In genomic region chr1:162643752-162644151, GRCm38 (mm10) we compare ENCODE assay signal across 9 mouse cellular contexts. TPM values are rescaled to one million over a fixed set of nuclear protein-coding genes. Genes with fewer than 3 reads are reported as not detected.
DNase-seq lines count a peak whose midpoint lies in the region; ATAC-seq lines count a peak whose summit lies in the region.
"Had no signal": no experiment of that assay in that cellular context is flagged by ENCODE, and none has a peak within 500 bp of the region (broad histone marks: within the 10 kb centered on the region; RNA-seq: fewer than 3 reads in every experiment).

No protein-coding gene starts in this region.

- H3K27me3 ChIP-seq in midbrain, embryonic 15.5 days (replicated peaks): no peaks in the 10 kb centered on the region
- H3K27me3 ChIP-seq in midbrain, embryonic 11.5 days (ENCODE audit: control insufficient read depth, insufficient read depth, low read length): no peaks in the 10 kb centered on the region

- WGBS in midbrain, embryonic 15.5 days: 32% methylated on average over 4 of the region's 4 CpGs
- WGBS in midbrain, embryonic 11.5 days: 46% methylated on average over 4 of the region's 4 CpGs

- no peak overlapping the region for H3K4me2 ChIP-seq in midbrain, embryonic 15.5 days
- no peak overlapping the region for H3K4me2 ChIP-seq in midbrain, embryonic 11.5 days

- H3K4me1 ChIP-seq in midbrain, embryonic 15.5 days: no peaks in the 10 kb centered on the region
- no peaks in the 10 kb centered on the region for H3K4me1 ChIP-seq in midbrain, embryonic 11.5 days (ENCODE audit: control insufficient read depth, insufficient read depth, low read length)

- H3K36me3 ChIP-seq in midbrain, embryonic 15.5 days (replicated peaks): no peaks in the 10 kb centered on the region
- H3K36me3 ChIP-seq in midbrain, embryonic 11.5 days (ENCODE audit: control insufficient read depth, insufficient read depth, low read length): no peaks in the 10 kb centered on the region

- H3K4me3 ChIP-seq in midbrain, embryonic 15.5 days: no peak overlapping the region
- H3K4me3 ChIP-seq in midbrain, embryonic 11.5 days (ENCODE audit: low read depth, low read length): no peak overlapping the region

- ATAC-seq in midbrain, embryonic 15.5 days (replicated peaks): 0 out of 2 replicates have a peak, but pooled peaks have one; percentile 39
- ATAC-seq in midbrain, embryonic 11.5 days (ENCODE audit: low FRiP score): no peak

- intact Hi-C loops in gastrocnemius, postnatal 36 days (cut with DNase I): no loop called here

- no peak overlapping the region for H3K27ac ChIP-seq in midbrain, embryonic 15.5 days
- no peak overlapping the region for H3K27ac ChIP-seq in midbrain, embryonic 11.5 days (ENCODE audit: low read depth, low read length)

- no peak for DNase-seq in midbrain, embryonic 11.5 days (ENCODE audit: low spot score, missing footprints)
- peak; percentile 78 to 86 for DNase-seq in cerebellum, adult 18-20 months
- DNase-seq in gastrocnemius, postnatal 36 days: peak; percentile 88 to 96
- DNase-seq in layer of hippocampus, adult 9-11 months: peak; percentile 83
- DNase-seq in ovary, postnatal 14 days (ENCODE audit: low spot score): peak; percentile 42
- DNase-seq in thymus, postnatal 0 days (ENCODE audit: low spot score): no peak
- DNase-seq in T-cell, adult 2 months (ENCODE audit: low spot score): no peak

- no peak overlapping the region for H3K9ac ChIP-seq in midbrain, embryonic 15.5 days
- no peak overlapping the region for H3K9ac ChIP-seq in midbrain, embryonic 11.5 days (ENCODE audit: low read length)

- no peaks in the 10 kb centered on the region for H3K9me3 ChIP-seq in midbrain, embryonic 15.5 days
- H3K9me3 ChIP-seq in midbrain, embryonic 11.5 days (ENCODE audit: control insufficient read depth, low read length): no peaks in the 10 kb centered on the region

RNA-seq across cellular contexts. Expression of gene Myoc, which starts 4.8 kb away (rescaled TPM):
- polyA plus RNA-seq in midbrain, embryonic 15.5 days (2015; fragmentation: Nextera tagmentation; extraction: Ambion mirVana): not detected in 2 replicates
- not detected in 2 replicates for polyA plus RNA-seq in midbrain, embryonic 11.5 days (2014; fragmentation: Nextera tagmentation; extraction: Ambion mirVana)
- total RNA-seq in gastrocnemius, postnatal 36 days (2021): 10 to 100 TPM; 23.4 to 24.2 TPM
- polyA plus RNA-seq in thymus, postnatal 0 days (2015; fragmentation: Nextera tagmentation; extraction: Ambion mirVana): 0.23 and 0.24 TPM in 2 replicates

RNA-seq across cellular contexts. Expression of gene Myocos, which starts 14.3 kb away (rescaled TPM):
- polyA plus RNA-seq in midbrain, embryonic 15.5 days (2015; fragmentation: Nextera tagmentation; extraction: Ambion mirVana): not detected in 2 replicates
- not detected in 2 replicates for polyA plus RNA-seq in midbrain, embryonic 11.5 days (2014; fragmentation: Nextera tagmentation; extraction: Ambion mirVana)
- total RNA-seq in gastrocnemius, postnatal 36 days (2021): not detected
- not detected in 2 replicates for polyA plus RNA-seq in thymus, postnatal 0 days (2015; fragmentation: Nextera tagmentation; extraction: Ambion mirVana)
- polyA plus RNA-seq: heart, embryonic 16.5 days had no signal

Comparison
In these comparisons a context has a peak if more than half of its experiments do, and no peak if none do; other contexts are left out.
1. DNase-seq: peak in cerebellum, adult 18-20 months (2 of 2), gastrocnemius, postnatal 36 days (2 of 2), layer of hippocampus, adult 9-11 months (single experiment) and ovary, postnatal 14 days (single experiment); none in midbrain, embryonic 11.5 days (single experiment), thymus, postnatal 0 days (single experiment) and T-cell, adult 2 months (single experiment).